Mouse (Mus musculus) liver (tissue): ENCODE measurements at regions not wholly inside any gene's neighbourhood (a gene's known extent, or its start where the extent isn't known, plus 50 kb on each side); places are given as distances from the start of the nearest gene placed in this dataset.

Source experiments
- DNase-seq: peaks from one replicate; pipeline ENCODE4 v3.0.0-alpha.2; 2020; ENCODE audit warnings: mixed read lengths

DNA sequence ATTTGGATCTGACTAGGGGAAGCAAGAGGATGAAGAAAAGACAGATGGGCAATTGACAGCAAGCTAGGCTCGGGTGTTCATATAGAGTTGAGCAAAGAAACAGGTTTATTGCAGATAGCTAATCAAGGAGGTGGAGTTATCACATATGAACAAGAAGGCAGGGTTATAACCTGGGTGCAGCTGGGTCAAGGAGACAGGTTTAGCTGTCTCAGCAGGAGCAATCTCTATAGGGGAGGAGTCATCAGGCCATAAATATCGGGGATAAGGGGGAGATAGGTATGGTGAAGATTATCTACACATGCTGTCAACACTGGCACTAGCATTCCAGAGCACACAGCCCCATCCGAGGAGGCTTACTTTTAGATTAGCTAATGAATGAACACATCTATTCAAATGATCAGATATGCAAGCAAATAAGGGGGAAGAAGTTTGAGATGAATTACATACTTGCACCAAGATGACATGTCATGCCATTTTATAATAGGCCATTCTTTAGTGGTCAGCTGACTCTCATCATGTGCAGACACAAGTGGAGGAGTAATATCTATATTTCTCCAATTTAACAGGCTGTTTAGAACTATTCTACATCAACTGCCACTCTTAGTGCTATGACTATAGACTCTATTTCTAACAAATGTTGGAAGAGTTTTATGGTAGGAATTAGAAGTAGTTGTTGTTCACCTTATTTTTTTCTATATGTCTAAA is 76.9 kb downstream of the Lhx9 start:
- DNase-seq = no peak

DNA sequence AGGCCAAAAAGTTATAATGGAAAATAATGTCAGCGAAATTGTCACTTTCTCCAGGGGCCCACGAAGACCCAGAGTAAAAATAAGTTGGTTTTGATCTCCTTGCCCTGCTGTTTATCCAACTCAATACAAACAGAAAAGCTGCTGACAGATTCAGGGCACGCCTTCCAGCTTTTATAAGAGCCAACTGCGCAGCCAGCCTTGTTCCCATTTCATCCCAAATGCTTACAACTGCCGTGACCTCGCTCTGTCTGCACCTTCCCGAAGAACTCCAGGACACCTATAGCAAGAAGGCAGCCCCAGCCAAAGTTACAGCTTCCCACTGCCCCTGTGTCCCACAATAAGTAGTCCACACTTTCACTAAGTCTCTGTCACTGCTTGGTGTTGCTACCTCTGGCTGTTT is 85.5 kb downstream of the Lhx9 start:
- no peak for DNase-seq

- no peak for DNase-seq
These were observed 90.6 kb downstream of the Lhx9 start for GRCm38 (mm10) chr1:138757777-138758176.

- DNase-seq = no peak
These were observed 113.4 kb upstream of the Nek7 start for GRCm38 (mm10) chr1:138733308-138733707.

DNA sequence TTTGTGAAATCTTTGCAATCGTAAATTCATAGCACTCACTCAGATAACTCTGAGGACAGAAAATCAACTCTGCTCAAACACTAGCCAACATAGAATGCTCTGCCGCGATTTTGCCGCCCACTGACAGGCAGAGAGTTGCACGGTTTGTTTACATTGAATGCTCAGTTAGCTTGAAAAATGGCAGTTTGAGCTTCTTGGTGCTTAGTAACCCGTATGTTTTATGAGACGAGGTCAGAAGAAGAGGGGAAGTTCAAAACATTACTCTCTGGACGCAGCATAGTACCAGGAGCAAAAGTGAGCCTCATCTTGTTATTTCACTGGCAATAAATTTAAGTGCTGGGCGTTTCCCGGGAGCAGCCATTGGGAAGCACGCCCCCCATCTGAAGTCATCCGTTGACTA is 111.1 kb upstream of the Nek7 start:
- DNase-seq = no peak

DNA sequence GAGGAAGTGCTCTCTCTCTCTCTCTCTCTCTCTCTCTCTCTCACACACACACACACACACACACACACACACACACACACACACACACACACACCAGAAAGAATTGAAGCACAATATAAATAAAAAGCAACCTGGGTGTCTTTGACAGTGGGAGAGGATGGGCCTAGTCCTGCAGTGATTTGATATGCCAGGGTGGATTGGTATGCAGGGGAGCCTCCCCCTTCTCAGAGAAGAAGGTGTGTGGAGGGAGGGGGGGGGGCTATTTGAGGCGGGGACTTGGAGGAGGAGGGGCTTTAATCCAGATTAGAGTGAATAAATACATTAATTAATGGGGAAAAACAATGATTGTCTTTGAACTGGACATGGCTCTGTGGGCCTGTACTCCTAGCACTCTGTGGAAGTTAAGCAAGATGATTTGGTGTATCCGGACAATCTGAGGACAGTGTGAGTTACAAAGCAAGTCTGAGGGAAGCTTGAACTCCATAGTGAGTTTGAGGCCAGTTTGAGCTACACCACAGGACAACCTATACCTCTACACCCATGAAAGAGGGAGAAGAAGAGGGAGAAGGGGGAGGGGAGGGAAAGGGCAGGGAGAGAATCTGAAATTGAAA is 109.3 kb upstream of the Nek7 start:
- DNase-seq = no peak

DNA sequence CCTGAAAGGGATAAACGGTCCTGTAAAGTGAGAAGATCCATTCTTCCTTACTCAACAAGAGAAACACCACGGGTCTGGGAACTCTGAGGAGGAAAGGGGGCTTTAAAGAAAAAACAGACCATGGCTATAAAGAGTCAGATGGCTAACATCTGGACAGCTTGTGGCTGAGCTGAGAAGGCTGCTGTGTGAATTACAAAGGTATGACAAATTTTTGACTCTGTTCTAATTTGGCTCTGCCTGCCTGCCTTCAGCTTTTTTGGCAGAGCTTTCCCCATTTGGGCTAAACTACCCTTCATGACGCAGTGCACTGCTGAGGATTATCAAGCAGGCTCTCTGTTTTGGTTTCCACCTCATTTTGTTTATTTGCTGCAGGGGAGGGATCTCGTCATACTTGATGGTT is 100.8 kb upstream of the Nek7 start:
- no peak for DNase-seq

GRCm38 (mm10) chr1:138719297-138719696 is 99.4 kb upstream of the Nek7 start:
- no peak for DNase-seq

- DNase-seq = no peak
These were observed 97.0 kb upstream of the Nek7 start for GRCm38 (mm10) chr1:138716991-138717390.

DNA sequence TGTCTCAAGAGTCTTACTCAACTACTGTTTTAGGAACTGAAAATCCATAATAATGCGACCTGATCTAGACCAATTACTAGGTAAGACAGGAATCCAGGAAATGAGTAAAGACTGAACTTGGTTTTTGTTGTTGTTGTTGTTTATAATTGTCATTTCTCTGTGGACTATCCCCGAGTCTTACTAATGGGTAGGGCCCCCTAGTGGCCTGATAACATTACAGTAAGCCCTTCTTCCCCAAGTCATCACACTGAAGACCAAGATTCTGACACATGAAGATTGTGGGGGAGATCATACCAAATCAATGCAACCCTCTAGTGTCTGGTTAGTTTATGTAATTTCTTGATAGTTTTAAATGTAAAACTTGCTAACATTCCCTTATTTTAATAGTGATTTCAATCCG is 95.2 kb upstream of the Nek7 start:
- no peak for DNase-seq

DNA sequence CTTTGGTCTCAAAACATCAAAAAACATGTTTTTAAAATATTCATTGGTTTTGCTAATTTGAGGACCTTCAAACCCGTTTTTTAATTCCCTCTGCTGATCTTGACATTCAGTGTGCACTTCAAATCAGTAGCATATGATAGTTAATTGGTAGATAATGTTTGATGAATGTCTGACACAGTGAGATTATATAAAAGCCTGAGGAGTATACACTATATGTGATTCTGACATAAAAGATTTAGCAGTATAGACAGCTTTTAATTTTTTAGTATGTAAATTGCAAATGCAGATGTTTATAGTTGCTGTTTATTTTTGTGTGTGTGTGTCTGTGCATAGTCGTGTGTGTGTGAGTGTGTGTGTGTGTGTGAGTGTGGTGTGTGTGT is 89.3 kb upstream of the Nek7 start:
- no peak for DNase-seq

- DNase-seq = peak; percentile 22
These were observed 88.7 kb upstream of the Nek7 start for GRCm38 (mm10) chr1:138708507-138709228.

GRCm38 (mm10) chr1:138707913-138708312 is 88.0 kb upstream of the Nek7 start:
- DNase-seq = no peak

- no peak for DNase-seq
These were observed 83.3 kb upstream of the Nek7 start for GRCm38 (mm10) chr1:138703291-138703690.

DNA sequence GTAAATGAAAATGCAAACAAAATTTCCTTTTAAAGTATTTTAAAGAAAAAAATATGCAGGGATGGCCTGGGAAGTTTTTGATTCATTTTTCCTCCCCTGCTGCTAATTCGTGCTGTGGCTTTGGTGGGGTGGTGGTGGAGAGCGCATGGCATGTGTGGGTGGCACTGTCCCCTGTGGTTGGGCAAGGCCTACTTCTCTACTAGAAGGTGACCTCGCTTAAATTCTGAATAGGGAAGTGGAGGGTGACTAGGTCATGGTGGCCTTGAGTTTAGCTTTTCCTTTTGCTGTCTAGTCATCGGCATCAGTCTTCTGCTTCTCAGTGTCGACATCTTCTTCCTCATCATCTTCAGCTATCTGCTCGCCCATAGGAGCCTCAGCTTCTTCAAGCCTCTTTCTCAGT is 69.3 kb upstream of the Nek7 start:
- no peak for DNase-seq

GRCm38 (mm10) chr1:138686746-138687145 is 66.8 kb upstream of the Nek7 start:
- no peak for DNase-seq

- DNase-seq = no peak
These were observed 63.8 kb upstream of the Nek7 start for GRCm38 (mm10) chr1:138683711-138684110.

DNA sequence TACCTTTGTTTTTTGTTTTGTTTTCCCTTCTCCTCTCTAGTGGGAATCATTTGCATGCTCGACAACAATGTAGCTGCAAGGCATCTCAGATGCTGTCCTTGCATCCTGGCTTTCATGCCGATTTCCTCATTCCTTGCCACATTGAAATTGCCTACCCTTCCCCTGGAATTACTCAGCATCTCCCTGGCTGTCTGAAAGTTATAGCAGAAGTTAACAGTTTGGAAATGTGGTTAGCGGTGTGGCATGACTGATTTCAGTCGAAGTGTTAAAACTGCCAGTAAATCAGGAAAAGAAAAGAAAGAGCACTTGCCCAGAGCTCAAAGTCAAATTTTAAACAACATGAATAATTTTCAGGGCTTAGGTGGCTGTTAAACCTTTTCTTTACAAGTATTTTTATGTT is 62.0 kb upstream of the Nek7 start:
- DNase-seq = no peak

GRCm38 (mm10) chr1:138674199-138674598 is 54.3 kb upstream of the Nek7 start:
- DNase-seq = no peak
